Mouse (Mus musculus): ENCODE results near the gene Ssu2.

Gene Ssu2

GRCm38 (mm10) chr6:112387947-112388346 lies at the start of gene Ssu2:
Gene Ssu2, minus strand, starts transcription at chr6:112388023.
- in situ Hi-C loops (cut with MboI, MseI), result no loop called here

GRCm38 (mm10) chr6:112426018-112426732 lies 38.4 kb upstream of the Ssu2 start:
- in situ Hi-C loops (cut with MboI, MseI), result no loop called here

GRCm38 (mm10) chr6:112423746-112424501 lies 36.1 kb upstream of the Ssu2 start:
- in situ Hi-C loops (cut with MboI, MseI), result no loop called here

GRCm38 (mm10) chr6:112420883-112421282 lies 33.1 kb upstream of the Ssu2 start:
- in situ Hi-C loops (cut with MboI, MseI), result no loop called here

GRCm38 (mm10) chr6:112419333-112419732 lies 31.5 kb upstream of the Ssu2 start:
- in situ Hi-C loops (cut with MboI, MseI), result no loop called here

- in situ Hi-C loops (cut with MboI, MseI), result loop anchor here (10.0 kb wide), 1 partner anchor 71 kb away; no protein-coding TSS in a partner anchor
These were observed 16.3 kb upstream of the Ssu2 start for GRCm38 (mm10) chr6:112404111-112404510.

- in situ Hi-C loops (cut with MboI, MseI), result loop anchor here (10.0 kb wide), 1 partner anchor 73 kb away; no protein-coding TSS in a partner anchor
These were observed 14.3 kb upstream of the Ssu2 start for GRCm38 (mm10) chr6:112401953-112402683.

GRCm38 (mm10) chr6:112397351-112397750 lies 9.5 kb upstream of the Ssu2 start:
- in situ Hi-C loops (cut with MboI, MseI), result no loop called here

GRCm38 (mm10) chr6:112396352-112396751 lies 8.5 kb upstream of the Ssu2 start:
- in situ Hi-C loops (cut with MboI, MseI), result no loop called here

- in situ Hi-C loops (cut with MboI, MseI), result no loop called here
These were observed 562 bp upstream of the Ssu2 start for GRCm38 (mm10) chr6:112388385-112388784.

- in situ Hi-C loops (cut with MboI, MseI), result no loop called here
These were observed 1.6 kb downstream of the Ssu2 start for GRCm38 (mm10) chr6:112386260-112386659.

GRCm38 (mm10) chr6:112382990-112383685 lies 4.7 kb downstream of the Ssu2 start:
- in situ Hi-C loops (cut with MboI, MseI), result no loop called here

- in situ Hi-C loops (cut with MboI, MseI), result no loop called here
These were observed 8.8 kb downstream of the Ssu2 start for GRCm38 (mm10) chr6:112379054-112379453.

- in situ Hi-C loops (cut with MboI, MseI), result no loop called here
These were observed 12.0 kb downstream of the Ssu2 start for GRCm38 (mm10) chr6:112375661-112376392.

GRCm38 (mm10) chr6:112373886-112374585 lies 13.8 kb downstream of the Ssu2 start:
- in situ Hi-C loops (cut with MboI, MseI), result loop anchor here (5.0 kb wide), 1 partner anchor 167 kb away; no protein-coding TSS in a partner anchor

GRCm38 (mm10) chr6:112365294-112365693 lies 22.5 kb downstream of the Ssu2 start:
- in situ Hi-C loops (cut with MboI, MseI), result no loop called here

- in situ Hi-C loops (cut with MboI, MseI), result no loop called here
These were observed 23.2 kb downstream of the Ssu2 start for GRCm38 (mm10) chr6:112364581-112364980.

- in situ Hi-C loops (cut with MboI, MseI), result no loop called here
These were observed 25.4 kb downstream of the Ssu2 start for GRCm38 (mm10) chr6:112362349-112362958.

GRCm38 (mm10) chr6:112360676-112361075 lies 27.1 kb downstream of the Ssu2 start:
- in situ Hi-C loops (cut with MboI, MseI), result no loop called here

GRCm38 (mm10) chr6:112359341-112359740 lies 28.5 kb downstream of the Ssu2 start:
- in situ Hi-C loops (cut with MboI, MseI), result no loop called here
